Mouse (Mus musculus) forelimb bud, embryonic 11.5 days (tissue): ENCODE results near the gene Pbx1.

Experiments
- DNase-seq: peaks from one replicate; pipeline ENCODE4 v3.0.0-alpha.2; 2012; ENCODE audit warnings: low read depth, low spot score

Gene Pbx1

GRCm38 (mm10) chr1:168344262-168344661, 87.8 kb downstream of the Pbx1 start:
- DNase-seq = no peak

- no peak for DNase-seq
Observed at GRCm38 (mm10) chr1:168342269-168342668, 89.8 kb downstream of the Pbx1 start.

- DNase-seq = no peak
Observed at GRCm38 (mm10) chr1:168341863-168342262, 90.2 kb downstream of the Pbx1 start.

- DNase-seq = no peak
Observed at GRCm38 (mm10) chr1:168341368-168341767, 90.7 kb downstream of the Pbx1 start.

- DNase-seq = no peak
Observed at GRCm38 (mm10) chr1:168336238-168336818, 95.7 kb downstream of the Pbx1 start.

- peak; percentile 32 for DNase-seq
Observed at GRCm38 (mm10) chr1:168334831-168335574, 97.1 kb downstream of the Pbx1 start.

- no peak for DNase-seq
Observed at GRCm38 (mm10) chr1:168332056-168332455, 100.0 kb downstream of the Pbx1 start.

- no peak for DNase-seq
Observed at GRCm38 (mm10) chr1:168328236-168328605, 103.8 kb downstream of the Pbx1 start.

- no peak for DNase-seq
Observed at GRCm38 (mm10) chr1:168327405-168328235, 104.5 kb downstream of the Pbx1 start.

GRCm38 (mm10) chr1:168325786-168326185, 106.3 kb downstream of the Pbx1 start:
- DNase-seq = no peak

GRCm38 (mm10) chr1:168324306-168325085, 107.6 kb downstream of the Pbx1 start:
- peak; percentile 29 for DNase-seq

GRCm38 (mm10) chr1:168323436-168324108, 108.5 kb downstream of the Pbx1 start:
- DNase-seq = no peak

- DNase-seq = no peak
Observed at GRCm38 (mm10) chr1:168322892-168323291, 109.2 kb downstream of the Pbx1 start.

- DNase-seq = no peak
Observed at GRCm38 (mm10) chr1:168319695-168320094, 112.4 kb downstream of the Pbx1 start.

- no peak for DNase-seq
Observed at GRCm38 (mm10) chr1:168318899-168319469, 113.1 kb downstream of the Pbx1 start.

- DNase-seq = no peak
Observed at GRCm38 (mm10) chr1:168313772-168314171, 118.3 kb downstream of the Pbx1 start.

- no peak for DNase-seq
Observed at GRCm38 (mm10) chr1:168312710-168313447, 119.2 kb downstream of the Pbx1 start.

GRCm38 (mm10) chr1:168309101-168309521, 123.0 kb downstream of the Pbx1 start:
- DNase-seq = no peak

- no peak for DNase-seq
Observed at GRCm38 (mm10) chr1:168307275-168308182, 124.5 kb downstream of the Pbx1 start.
